Comparison of ENCODE assay signal across 12 mouse cellular contexts in genomic region chr8:75249186-75249585, GRCm38 (mm10). TPM values are rescaled to one million over a fixed set of nuclear protein-coding genes. Genes with fewer than 3 reads are reported as not detected.
"Had no signal": no experiment of that assay in that cellular context is flagged by ENCODE, and none has a peak within 500 bp of the region (broad histone marks: within the 10 kb centered on the region; RNA-seq: fewer than 3 reads in every experiment).

No protein-coding gene starts in this region.

- DNase-seq: liver; liver, embryonic 13.5 days; liver, postnatal 0 days; lung, adult 18-20 months; lung, adult 2 months; lung, embryonic 14.5 days; lung, postnatal 10 days; lung, postnatal 14 days; lung, postnatal 36 days; lung, postnatal 4 days had no signal

RNA-seq across cellular contexts. Expression of gene Rasd2, which starts 35.4 kb away (rescaled TPM):
- total RNA-seq: megakaryocyte-erythroid progenitor cell, adult 5-6 weeks; monocyte, adult 5-6 weeks had no signal
